Mouse (Mus musculus) embryonic facial prominence, embryonic 11.5 days (tissue): ENCODE data around the gene Fgd5. TPM values are rescaled to one million over a fixed set of nuclear protein-coding genes. Genes with fewer than 3 reads are reported as not detected.

Source experiments
- ATAC-seq: fragments of 200-750 bp; cut with Nextera tagmentation; replicated peaks from 2 replicates; pipeline ENCODE4 v1.8.0; 2017; ENCODE audit warnings: low read depth; ENCODE audit not compliant: insufficient number of reproducible peaks, low FRiP score, low TSS enrichment
- DNase-seq: peaks from one replicate; pipeline ENCODE4 v3.0.0-alpha.2; 2015; ENCODE audit warnings: low spot score
- H3K27ac ChIP-seq: fragments of 300-500 bp; sonication (generic); replicated peaks from 2 replicates; pipeline ENCODE4 v1.5.1; 2014; ENCODE audit warnings: mild to moderate bottlenecking, low read depth, low read length, control low read depth
- H3K27me3 ChIP-seq: fragments of 300-500 bp; sonication (generic); 2 replicates; pipeline ENCODE4 v1.6.1; 2014; ENCODE audit warnings: mild to moderate bottlenecking, low read length, moderate library complexity, mixed read lengths; ENCODE audit not compliant: control insufficient read depth, insufficient read depth
- H3K36me3 ChIP-seq: fragments of 300-500 bp; sonication (generic); replicated peaks from 2 replicates; pipeline ENCODE4 v1.6.1; 2014; ENCODE audit warnings: low read depth, mild to moderate bottlenecking, low read length, moderate library complexity, mixed read lengths; ENCODE audit not compliant: control insufficient read depth, insufficient read depth
- H3K4me1 ChIP-seq: fragments of 300-500 bp; sonication (generic); 2 replicates; pipeline ENCODE4 v1.6.1; 2014; ENCODE audit warnings: low read length, mixed read lengths; ENCODE audit not compliant: control insufficient read depth, insufficient read depth
- H3K4me2 ChIP-seq: fragments of 300-500 bp; sonication (generic); 2 replicates; pipeline ENCODE4 v1.6.1; 2014; ENCODE audit warnings: low read depth, mild to moderate bottlenecking, control low read depth, low read length, moderate library complexity
- H3K4me3 ChIP-seq: fragments of 300-500 bp; sonication (generic); 2 replicates; pipeline ENCODE4 v1.5.1; 2014; ENCODE audit warnings: low read depth, low read length, control low read depth
- H3K9ac ChIP-seq: fragments of 300-500 bp; sonication (generic); replicated peaks from 2 replicates; pipeline ENCODE4 v1.6.1; 2014; ENCODE audit warnings: mild to moderate bottlenecking, control low read depth, low read length
- H3K9me3 ChIP-seq: fragments of 300-500 bp; sonication (generic); replicated peaks from 2 replicates; pipeline ENCODE4 v1.6.1; 2016; ENCODE audit warnings: mild to moderate bottlenecking, low read length, inconsistent platforms, mixed read lengths; ENCODE audit not compliant: control insufficient read depth
- WGBS: fragments of 180-500 bp; shearing (Covaris S2); extraction: QIAGEN DNeasy Blood & Tissue Kit; methylation state at CpG from one replicate; pipeline ENCODE4 v1.1.7; 2014; 5-methylcytosine and 5-hydroxymethylcytosine counted together
- polyA plus RNA-seq: library from polyadenylated mRNA; unstranded; fragments of >200 nt; fragmentation: Nextera tagmentation; extraction: Ambion mirVana; gene quantifications from 2 replicates; pipeline ENCODE4 v1.2.1, GENCODE M21; 2014

Fgd5 gene
- polyA plus RNA-seq, 1 experiment from 2014 or later = 3.8 TPM

DNA sequence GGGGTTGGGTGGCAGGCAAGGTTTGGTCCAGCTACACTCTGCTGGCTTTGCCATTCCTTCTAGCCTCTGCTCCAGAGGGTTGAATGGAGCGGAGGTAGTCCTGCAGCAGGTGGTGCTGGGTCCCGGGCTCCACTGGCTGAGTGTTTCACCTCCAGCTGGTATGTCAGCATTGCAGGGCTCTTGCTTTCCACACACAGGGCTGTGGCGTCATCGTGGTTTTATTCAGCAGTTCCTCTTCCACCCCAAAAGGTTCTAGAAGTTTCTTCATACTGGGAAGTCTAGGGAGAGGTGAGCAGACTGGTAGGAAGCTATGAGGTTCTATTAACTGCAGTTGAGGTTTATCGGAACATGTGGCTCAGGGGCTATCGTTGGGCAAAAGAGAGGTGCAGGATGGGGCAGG lies 34.4 kb downstream of the Fgd5 start:
- 97% methylated on average over 6 of the region's 6 CpGs for WGBS
- no peak for ATAC-seq
- Histone ChIP-seq H3K9ac (no peak overlapping the region), H3K4me3 (no peak overlapping the region), H3K4me1 (no peaks in the 10 kb centered on the region), H3K27ac (no peak overlapping the region), H3K4me2 (no peak overlapping the region), H3K27me3 (no peaks in the 10 kb centered on the region), H3K36me3 (no peaks in the 10 kb centered on the region), H3K9me3 (no peaks in the 10 kb centered on the region)
- DNase-seq = no peak

DNA sequence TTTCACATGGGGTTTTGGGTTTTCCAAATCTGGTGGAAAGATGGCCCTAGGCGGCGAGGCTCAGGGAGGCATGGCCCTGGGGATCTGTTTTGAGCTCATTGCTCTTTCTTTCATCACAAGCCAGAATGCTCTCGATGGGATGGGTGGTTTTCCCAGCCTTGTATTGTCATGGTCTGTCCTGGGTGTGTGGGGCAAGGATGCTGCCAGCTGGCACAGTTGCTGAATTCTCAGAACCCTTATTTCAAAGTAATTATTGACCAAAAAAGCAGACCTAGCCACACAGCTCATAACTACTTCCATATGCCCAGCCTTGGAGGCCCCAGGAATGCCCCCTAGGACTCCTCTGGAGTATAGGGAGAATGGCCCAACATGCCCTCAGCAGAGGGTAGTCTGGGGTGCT lies 34.9 kb downstream of the Fgd5 start:
- ATAC-seq (no peak), DNase-seq (peak; percentile 34)
- no peak overlapping the region for H3K4me2 ChIP-seq
- no peak overlapping the region for H3K4me3 ChIP-seq
- H3K27ac ChIP-seq = no peak overlapping the region
- WGBS = 88% methylated on average over 3 of the region's 3 CpGs
- no peak overlapping the region for H3K9ac ChIP-seq
- no peaks in the 10 kb centered on the region for H3K27me3 ChIP-seq
- no peaks in the 10 kb centered on the region for H3K9me3 ChIP-seq
- no peaks in the 10 kb centered on the region for H3K4me1 ChIP-seq
- H3K36me3 ChIP-seq = no peaks in the 10 kb centered on the region

DNA sequence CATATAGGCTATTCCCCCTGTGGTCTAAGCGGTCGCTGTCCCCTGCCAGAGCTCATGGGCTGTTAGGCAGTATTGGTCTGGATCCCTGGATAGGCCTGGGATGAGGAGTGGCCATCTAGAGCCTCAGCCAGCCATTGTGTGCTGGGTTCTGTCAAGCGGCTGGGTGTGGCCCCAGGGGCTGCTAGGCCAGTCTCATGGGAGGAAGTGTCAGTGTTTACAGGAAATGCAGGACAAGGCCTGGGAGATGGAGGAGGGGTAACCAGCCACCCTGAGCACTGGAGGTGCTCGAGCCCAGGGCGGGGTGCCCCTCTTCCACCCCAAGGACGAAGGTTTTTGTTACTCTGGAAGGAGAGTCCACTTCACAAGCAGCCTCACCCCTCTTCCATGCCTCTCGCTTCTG lies 36.3 kb downstream of the Fgd5 start:
- H3K9ac ChIP-seq = no peak overlapping the region
- DNase-seq (no peak), ATAC-seq (no peak)
- H3K36me3 ChIP-seq = no peaks in the 10 kb centered on the region
- no peak overlapping the region for H3K4me3 ChIP-seq
- H3K4me1 ChIP-seq = no peaks in the 10 kb centered on the region
- H3K4me2 ChIP-seq = no peak overlapping the region
- H3K27me3 ChIP-seq = no peaks in the 10 kb centered on the region
- WGBS = 60% methylated on average over 7 of the region's 7 CpGs
- no peaks in the 10 kb centered on the region for H3K9me3 ChIP-seq
- no peak overlapping the region for H3K27ac ChIP-seq

DNA sequence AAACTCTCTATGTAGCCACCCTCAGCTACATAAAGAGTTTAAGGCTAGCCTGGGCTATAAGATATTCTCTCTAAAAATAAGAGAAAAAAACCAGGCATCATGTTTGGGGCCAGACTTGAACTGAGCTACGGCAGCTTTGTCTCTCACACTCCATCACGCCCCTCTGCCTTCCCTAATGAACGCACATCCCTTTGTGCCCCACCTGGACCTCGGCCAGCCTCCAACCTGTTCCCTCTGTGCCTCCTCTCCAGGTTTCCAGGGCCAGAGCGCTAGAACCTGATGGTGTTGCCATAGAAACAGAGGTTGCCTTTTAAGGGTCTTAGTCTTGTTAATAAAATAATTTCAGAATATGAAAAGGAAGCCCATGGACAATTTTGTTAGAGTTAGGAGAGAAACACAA lies 37.2 kb downstream of the Fgd5 start:
- H3K27ac ChIP-seq = no peak overlapping the region
- H3K4me2 ChIP-seq = no peak overlapping the region
- DNase-seq (no peak), ATAC-seq (no peak)
- no peaks in the 10 kb centered on the region for H3K4me1 ChIP-seq
- H3K27me3 ChIP-seq = no peaks in the 10 kb centered on the region
- no peak overlapping the region for H3K4me3 ChIP-seq
- H3K9ac ChIP-seq = no peak overlapping the region
- H3K9me3 ChIP-seq = no peaks in the 10 kb centered on the region
- 81% methylated on average over 5 of the region's 5 CpGs for WGBS
- no peaks in the 10 kb centered on the region for H3K36me3 ChIP-seq

DNA sequence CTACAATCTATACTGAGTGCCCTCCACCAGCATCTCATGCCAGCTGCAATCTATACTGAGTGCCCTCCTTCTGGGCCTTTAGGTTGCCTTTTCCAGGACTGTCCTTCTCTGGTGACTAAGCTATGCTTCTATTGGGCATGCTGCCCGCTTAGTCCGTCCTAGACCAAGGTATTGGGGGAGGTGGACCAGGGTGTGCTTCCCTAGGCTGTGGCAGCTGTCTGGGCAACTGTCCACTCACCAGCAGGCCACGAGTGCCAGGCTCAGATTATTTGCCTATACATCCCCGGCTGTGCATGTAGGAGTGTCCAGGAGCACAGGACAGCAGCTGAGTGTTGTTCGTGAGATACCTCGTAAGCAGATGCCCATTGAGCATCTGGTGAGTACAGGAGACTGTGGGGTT lies 38.1 kb downstream of the Fgd5 start:
- H3K4me3 ChIP-seq = no peak overlapping the region
- no peaks in the 10 kb centered on the region for H3K36me3 ChIP-seq
- no peak overlapping the region for H3K27ac ChIP-seq
- no peak overlapping the region for H3K9ac ChIP-seq
- no peak for DNase-seq
- 81% methylated on average over 6 of the region's 6 CpGs for WGBS
- no peaks in the 10 kb centered on the region for H3K4me1 ChIP-seq
- no peaks in the 10 kb centered on the region for H3K9me3 ChIP-seq
- H3K4me2 ChIP-seq = no peak overlapping the region
- ATAC-seq = no peak
- no peaks in the 10 kb centered on the region for H3K27me3 ChIP-seq

DNA sequence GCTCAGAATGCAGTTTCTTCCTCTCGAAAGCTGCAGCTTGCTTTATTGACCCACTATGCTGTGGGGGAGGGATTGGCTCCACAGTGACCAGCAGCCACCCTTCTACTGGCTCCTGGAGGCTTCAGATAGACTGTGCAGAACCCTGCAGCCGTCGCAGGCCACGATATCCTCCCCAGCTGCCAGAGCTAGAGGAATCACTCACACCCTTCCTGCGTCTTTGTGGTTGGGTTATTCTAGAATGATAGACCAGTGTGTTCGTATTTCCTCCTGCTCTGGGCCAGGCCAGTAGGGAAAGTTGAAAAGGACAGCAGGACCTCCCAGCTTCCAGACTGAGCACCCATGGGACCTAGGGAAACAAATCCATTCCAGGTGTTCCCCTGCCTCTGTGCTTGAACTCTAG lies 39.7 kb downstream of the Fgd5 start:
- H3K9ac ChIP-seq = no peak overlapping the region
- 65% methylated on average over 6 of the region's 6 CpGs for WGBS
- no peak overlapping the region for H3K27ac ChIP-seq
- H3K4me1 ChIP-seq = no peaks in the 10 kb centered on the region
- no peak overlapping the region for H3K4me2 ChIP-seq
- no peaks in the 10 kb centered on the region for H3K36me3 ChIP-seq
- no peak for ATAC-seq
- DNase-seq = no peak
- H3K4me3 ChIP-seq = no peak overlapping the region
- no peaks in the 10 kb centered on the region for H3K27me3 ChIP-seq
- no peaks in the 10 kb centered on the region for H3K9me3 ChIP-seq

DNA sequence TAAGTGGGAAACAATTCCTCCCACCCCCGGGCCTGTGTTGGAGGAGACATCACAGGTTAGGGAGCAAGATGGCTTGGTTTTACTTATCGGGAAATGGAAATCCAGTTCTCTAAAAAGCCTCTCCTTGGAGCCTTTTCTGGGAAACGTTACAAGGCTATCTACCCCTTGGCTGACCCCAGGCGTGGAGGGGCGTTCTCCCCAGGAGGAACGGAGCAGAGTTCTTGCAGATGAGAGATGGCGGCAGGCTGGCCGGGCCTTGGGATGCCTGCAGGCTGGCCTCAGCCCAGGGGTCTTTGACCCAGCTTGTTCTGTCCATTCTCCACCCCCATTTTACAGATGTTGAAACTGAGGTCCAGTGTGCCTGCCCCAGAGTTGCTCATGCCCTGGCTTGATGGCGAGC lies 42.4 kb downstream of the Fgd5 start:
- no peaks in the 10 kb centered on the region for H3K36me3 ChIP-seq
- ATAC-seq = no peak
- 85% methylated on average over 9 of the region's 9 CpGs for WGBS

DNA sequence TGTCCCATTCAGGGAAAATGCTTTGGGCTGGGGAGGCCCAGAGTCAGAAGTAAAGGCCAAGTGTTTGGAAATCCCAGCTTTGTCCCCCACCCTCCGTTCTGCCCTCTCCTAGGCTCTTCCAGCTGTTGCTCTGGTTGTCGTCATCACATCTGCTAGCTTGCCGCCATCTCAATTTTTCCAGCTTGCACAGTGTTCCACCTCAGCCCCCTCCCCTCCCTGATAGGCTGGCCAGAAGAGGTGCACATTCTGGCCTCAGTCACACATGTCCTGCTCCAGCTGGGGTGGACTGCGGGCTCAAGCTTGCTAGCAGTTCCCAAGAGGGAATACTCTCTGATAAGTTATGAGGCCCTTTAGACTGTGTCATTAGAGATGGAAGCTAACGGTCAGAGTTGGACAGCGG lies 42.8 kb downstream of the Fgd5 start:
- Histone ChIP-seq H3K27ac (no peak overlapping the region), H3K9ac (no peak overlapping the region), H3K4me2 (no peak overlapping the region), H3K4me3 (no peak overlapping the region), H3K27me3 (no peaks in the 10 kb centered on the region), H3K9me3 (no peaks in the 10 kb centered on the region), H3K4me1 (no peaks in the 10 kb centered on the region), H3K36me3 (no peaks in the 10 kb centered on the region)
- whole genome bisulfite sequencing = 79% methylated on average over 6 of the region's 6 CpGs
- ATAC-seq = no peak
- no peak for DNase-seq

More for the DNA sequence above, 42.4 kb downstream of the Fgd5 start:
- DNase-seq = no peak
- no peaks in the 10 kb centered on the region for H3K4me1 ChIP-seq
- no peak overlapping the region for H3K4me3 ChIP-seq
- no peak overlapping the region for H3K27ac ChIP-seq
- H3K27me3 ChIP-seq = no peaks in the 10 kb centered on the region
- no peak overlapping the region for H3K4me2 ChIP-seq
- no peaks in the 10 kb centered on the region for H3K9me3 ChIP-seq
- no peak overlapping the region for H3K9ac ChIP-seq

DNA sequence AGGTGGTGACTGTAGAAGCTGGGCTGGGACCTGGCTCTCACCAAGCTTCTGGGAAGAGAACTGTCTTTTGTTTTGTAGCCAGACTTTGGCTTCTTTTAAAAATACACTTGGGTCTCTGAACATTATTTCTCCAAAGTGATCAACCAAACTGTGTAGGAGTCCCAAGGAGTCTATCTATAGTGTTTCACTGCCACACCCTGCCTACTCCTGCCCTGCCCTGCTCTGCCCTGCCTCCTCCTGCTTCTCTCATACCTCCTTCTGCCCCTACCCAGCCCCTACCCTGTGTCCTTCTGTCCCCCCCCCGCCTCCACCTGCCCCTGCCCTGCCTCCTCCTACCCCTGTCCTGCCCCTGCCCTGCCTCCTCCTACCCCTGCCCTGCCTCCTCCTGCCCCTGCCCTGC lies 46.6 kb downstream of the Fgd5 start:
- Histone ChIP-seq H3K27me3 (no peaks in the 10 kb centered on the region), H3K9ac (no peak overlapping the region), H3K27ac (no peak overlapping the region), H3K4me3 (no peak overlapping the region), H3K4me1 (no peaks in the 10 kb centered on the region), H3K9me3 (no peaks in the 10 kb centered on the region), H3K36me3 (no peaks in the 10 kb centered on the region), H3K4me2 (no peak overlapping the region)
- no peak for DNase-seq
- ATAC-seq = no peak
- 83% methylated on average over 1 of the region's 1 CpGs for WGBS
